Mouse (Mus musculus): ENCODE measurements around the gene Cstf1. TPM values are rescaled to one million over a fixed set of nuclear protein-coding genes. Genes with fewer than 3 reads are reported as not detected.

Cstf1 gene
- total and polyA plus RNA-seq, 3 experiments = 44.2 to 62.1 (median 53.2) TPM

DNA sequence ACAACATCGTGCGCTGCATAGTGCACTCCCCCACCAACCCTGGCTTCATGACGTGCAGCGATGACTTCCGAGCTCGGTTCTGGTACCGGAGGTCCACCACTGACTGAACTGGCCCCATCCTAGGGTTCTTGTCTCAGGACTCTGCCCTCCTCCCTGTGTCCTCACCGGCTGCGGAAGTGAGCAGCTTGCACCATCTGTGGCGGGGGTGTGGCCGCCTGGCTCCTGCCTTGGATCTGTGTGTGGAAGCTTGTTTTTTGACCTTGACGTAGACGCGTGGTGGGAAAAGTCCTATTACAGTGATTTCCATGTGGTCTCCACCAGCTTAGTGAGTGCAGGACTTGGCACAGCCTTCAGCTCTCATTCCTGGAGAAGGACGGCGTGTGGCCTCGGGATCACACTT lies 10.0 kb downstream of the Cstf1 start:
- dilution Hi-C loops (cut with MboI; ENCODE audit: extremely low pct_ligation_motif_present, extremely low pct_unique_long_range_greater_than_20kb, low sequenced_read_pairs) = no loop called here
- H3K27me3 ChIP-seq (replicated peaks) = no peaks in the 10 kb centered on the region
- DNase-seq (ENCODE audit: extremely low read depth) = no peak
- H3K36me3 ChIP-seq (replicated peaks in 1 of 2; ENCODE audit: control insufficient read depth in 1 of 2, insufficient read depth in 1 of 2, low read length in 1 of 2) = peaks cover 61 to 84% of the 10 kb centered on the region in 2 experiments
- H3K27ac ChIP-seq (ENCODE audit: insufficient read depth, low read depth) = no peak overlapping the region
- H3K9me3 ChIP-seq (replicated peaks; ENCODE audit: low read length) = no peaks in the 10 kb centered on the region
- no peak overlapping the region for H3K4me2 ChIP-seq (ENCODE audit: insufficient read depth, low read depth, poor library complexity, severe bottlenecking)
- peaks cover 0 to 45% of the 10 kb centered on the region in 2 experiments; a peak in 3 of 4 replicates for H3K4me1 ChIP-seq (ENCODE audit: control insufficient read depth in 1 of 2, insufficient read depth in 2 of 2)
- H3K4me3 ChIP-seq (replicated peaks in 1 of 3; ENCODE audit: low read depth in 2 of 3, low read length in 2 of 3, poor library complexity in 1 of 3) = no peak overlapping the region
- in situ Hi-C loops (cut with MboI; ENCODE audit: low pct_ligation_motif_present, low pct_unique_long_range_greater_than_20kb, low sequenced_read_pairs) = no loop called here
- TF ChIP-seq SMC3 (IDR thresholded peaks at IDR 0.05; ENCODE audit: low read depth, low read length) (no peak), CHD2 (IDR thresholded peaks at IDR 0.05; ENCODE audit: low read length) (no peak), UBTF (IDR thresholded peaks at IDR 0.05; ENCODE audit: low read depth, low read length) (no peak), HCFC1 (IDR thresholded peaks at IDR 0.05; ENCODE audit: low read depth, low read length) (no peak), MXI1 (IDR thresholded peaks at IDR 0.05; ENCODE audit: low read depth, low read length) (no peak), ZMIZ1 (IDR thresholded peaks at IDR 0.05; ENCODE audit: low read depth, low read length) (no peak), ETS1 (conservative IDR thresholded peaks at IDR 0.05; ENCODE audit: low read depth, low read length) (no peak), POLR2A (IDR thresholded peaks at IDR 0.05; ENCODE audit: low read depth, low read length) (no peak), TCF12 (IDR thresholded peaks at IDR 0.05; ENCODE audit: low read depth, low read length) (no peak), JUND (conservative IDR thresholded peaks at IDR 0.05; ENCODE audit: low read depth, low read length) (no peak), ELF1 (IDR thresholded peaks at IDR 0.05; ENCODE audit: low read depth, low read length) (no peak), MEF2A (IDR thresholded peaks at IDR 0.05; ENCODE audit: borderline replicate concordance, low read depth, low read length) (no peak), MYC (IDR thresholded peaks at IDR 0.05; ENCODE audit: low read depth, low read length) (no peak), USF2 (conservative IDR thresholded peaks at IDR 0.05; ENCODE audit: low read depth, low read length) (no peak), NRF1 (IDR thresholded peaks at IDR 0.05; ENCODE audit: low read depth, low read length) (no peak), MAFK (IDR thresholded peaks at IDR 0.05; ENCODE audit: insufficient replicate concordance, low read length) (no peak), SIN3A (IDR thresholded peaks at IDR 0.05; ENCODE audit: low read length) (no peak), PAX5 (IDR thresholded peaks at IDR 0.05; ENCODE audit: low read length) (no peak)
- H3K9ac ChIP-seq (ENCODE audit: insufficient read depth, low read depth) = no peak overlapping the region
- H3K79me2 ChIP-seq (replicated peaks; ENCODE audit: control insufficient read depth, extremely low read depth, insufficient read depth, poor library complexity, severe bottlenecking) = no peaks in the 10 kb centered on the region; the same call in none of the 2 replicates

DNA sequence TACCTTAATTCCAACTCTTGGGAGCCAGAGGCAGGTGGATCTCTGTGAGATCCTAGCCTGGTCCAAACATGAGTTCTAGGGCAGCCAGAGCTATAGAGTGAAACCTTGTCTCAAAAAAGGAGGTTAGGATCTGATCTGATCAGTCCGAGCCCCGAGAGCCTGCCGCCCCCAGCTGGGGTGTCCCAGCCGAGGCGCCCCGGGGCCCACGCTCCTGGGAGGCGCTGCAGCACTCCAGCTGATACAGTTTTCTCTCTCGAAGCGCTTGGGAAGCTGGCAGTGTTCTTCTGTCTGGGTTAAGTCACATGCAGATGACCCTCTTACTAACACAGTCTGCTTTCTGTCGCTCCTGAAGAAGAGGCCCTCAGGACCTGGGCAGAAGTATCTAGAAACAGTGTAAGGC lies 10.9 kb downstream of the Cstf1 start:
- Histone ChIP-seq H3K27me3 (replicated peaks) (no peaks in the 10 kb centered on the region), H3K9me3 (replicated peaks; ENCODE audit: low read length) (no peaks in the 10 kb centered on the region), H3K4me1 (ENCODE audit: control insufficient read depth in 1 of 2, insufficient read depth in 2 of 2) (peaks cover 0 to 45% of the 10 kb centered on the region in 2 experiments; a peak in 3 of 4 replicates), H3K9ac (ENCODE audit: insufficient read depth, low read depth) (no peak overlapping the region), H3K27ac (ENCODE audit: insufficient read depth, low read depth) (no peak overlapping the region), H3K4me3 (replicated peaks in 1 of 3; ENCODE audit: low read depth in 2 of 3, low read length in 2 of 3, poor library complexity in 1 of 3) (no peak overlapping the region), H3K79me2 (replicated peaks; ENCODE audit: control insufficient read depth, extremely low read depth, insufficient read depth, poor library complexity, severe bottlenecking) (no peaks in the 10 kb centered on the region; the same call in none of the 2 replicates), H3K36me3 (replicated peaks in 1 of 2; ENCODE audit: control insufficient read depth in 1 of 2, insufficient read depth in 1 of 2, low read length in 1 of 2) (peaks cover 53 to 75% of the 10 kb centered on the region in 2 experiments), H3K4me2 (ENCODE audit: insufficient read depth, low read depth, poor library complexity, severe bottlenecking) (no peak overlapping the region)
- dilution Hi-C loops (cut with MboI; ENCODE audit: extremely low pct_ligation_motif_present, extremely low pct_unique_long_range_greater_than_20kb, low sequenced_read_pairs) (no loop called here), in situ Hi-C loops (cut with MboI; ENCODE audit: low pct_ligation_motif_present, low pct_unique_long_range_greater_than_20kb, low sequenced_read_pairs) (no loop called here)
- DNase-seq (ENCODE audit: extremely low read depth) = no peak
- TF ChIP-seq CHD2 (IDR thresholded peaks at IDR 0.05; ENCODE audit: low read length) (no peak), MXI1 (IDR thresholded peaks at IDR 0.05; ENCODE audit: low read depth, low read length) (no peak), E2F4 (IDR thresholded peaks at IDR 0.05; ENCODE audit: insufficient replicate concordance, low read depth, low read length) (no peak), IRF4 (IDR thresholded peaks at IDR 0.05; ENCODE audit: low read depth, low read length) (no peak), ZNF384 (IDR thresholded peaks at IDR 0.05; ENCODE audit: low read depth, low read length) (no peak), JUND (conservative IDR thresholded peaks at IDR 0.05; ENCODE audit: low read depth, low read length) (no peak), NRF1 (IDR thresholded peaks at IDR 0.05; ENCODE audit: low read depth, low read length) (no peak), USF1 (IDR thresholded peaks at IDR 0.05; ENCODE audit: low read depth, low read length) (no peak), ETS1 (conservative IDR thresholded peaks at IDR 0.05; ENCODE audit: low read depth, low read length) (no peak), USF2 (conservative IDR thresholded peaks at IDR 0.05; ENCODE audit: low read depth, low read length) (no peak), ZMIZ1 (IDR thresholded peaks at IDR 0.05; ENCODE audit: low read depth, low read length) (no peak)
